Mouse (Mus musculus): ENCODE results near the gene Large2. TPM values are rescaled to one million over a fixed set of nuclear protein-coding genes. Genes with fewer than 3 reads are reported as not detected.

Large2 gene
- polyA plus RNA-seq, 1 experiment from 2014 or later, result 8.7 TPM

- peak overlapping the region; percentile 94 for H3K27ac ChIP-seq (replicated peaks)
- H3K4me1 ChIP-seq (replicated peaks; ENCODE audit: control insufficient read depth, insufficient read depth), result peaks cover 6% of the 10 kb centered on the region; the same call in 1 of the 2 replicates
- ATAC-seq (ENCODE audit: low FRiP score, low TSS enrichment) (no peak), DNase-seq (ENCODE audit: low spot score) (no peak)
- H3K4me2 ChIP-seq (replicated peaks; ENCODE audit: low read depth), result no peak overlapping the region
- no peak overlapping the region for H3K9ac ChIP-seq (ENCODE audit: low read length)
- peaks cover 5% of the 10 kb centered on the region; the same call in 1 of the 2 replicates for H3K36me3 ChIP-seq (ENCODE audit: control insufficient read depth, insufficient read depth, low read length)
- TF ChIP-seq CTCF (IDR thresholded peaks at IDR 0.05; ENCODE audit: low read depth) (no peak), EP300 (optimal IDR thresholded peaks at IDR 0.05) (no peak)
- no peaks in the 10 kb centered on the region for H3K9me3 ChIP-seq (ENCODE audit: control insufficient read depth, low read length)
- H3K27me3 ChIP-seq (ENCODE audit: control insufficient read depth, insufficient read depth, low read length), result no peaks in the 10 kb centered on the region
- 61% methylated on average over 11 of the region's 11 CpGs for WGBS
- H3K4me3 ChIP-seq (ENCODE audit: low read depth, low read length), result no peak overlapping the region
Measured at GRCm38 (mm10) chr2:92373437-92373813, 1.2 kb downstream of the Large2 start.

DNA sequence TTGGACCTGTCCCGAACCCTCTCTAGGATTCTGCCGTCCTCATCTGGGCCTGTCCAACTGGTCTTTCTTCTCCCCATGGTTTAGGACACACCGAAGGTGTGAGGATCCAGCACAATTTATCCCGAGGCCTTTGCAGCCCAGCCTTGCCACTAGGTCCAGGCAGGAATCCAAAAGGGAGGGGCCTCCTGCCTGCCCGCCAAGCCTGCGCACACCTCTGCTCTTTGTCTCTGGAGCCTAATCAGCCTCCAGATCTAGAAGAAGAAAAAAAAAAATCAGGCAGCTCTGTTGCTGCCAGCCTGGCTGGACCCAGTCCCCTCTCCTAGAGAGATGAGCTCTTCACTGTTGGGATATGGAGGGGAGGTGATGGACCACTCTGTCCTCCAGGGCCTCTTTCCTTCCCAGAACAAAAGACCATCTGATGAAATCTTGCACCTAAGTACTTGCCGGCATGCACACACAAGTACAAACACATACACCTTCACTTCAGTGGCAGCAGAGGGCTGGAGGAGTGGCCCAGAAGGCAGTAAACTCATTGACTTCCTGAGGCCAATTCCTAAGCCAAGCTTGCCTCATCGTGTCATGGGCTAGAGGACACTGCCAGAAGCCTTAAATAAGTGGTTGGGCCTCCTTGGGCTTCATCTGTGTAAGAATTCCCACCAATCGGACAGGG, 1.8 kb downstream of the Large2 start:
- ATAC-seq (ENCODE audit: low FRiP score, low TSS enrichment), result no peak
- H3K4me2 ChIP-seq (replicated peaks; ENCODE audit: low read depth), result no peak overlapping the region
- peak overlapping the region; percentile 94 for H3K27ac ChIP-seq (replicated peaks)
- peak; percentile 76 for DNase-seq (ENCODE audit: low spot score)
- H3K36me3 ChIP-seq (ENCODE audit: control insufficient read depth, insufficient read depth, low read length), result peaks cover 3% of the 10 kb centered on the region; the same call in 1 of the 2 replicates
- TF ChIP-seq EP300 (optimal IDR thresholded peaks at IDR 0.05) (no peak), CTCF (IDR thresholded peaks at IDR 0.05; ENCODE audit: low read depth) (no peak)
- no peaks in the 10 kb centered on the region for H3K9me3 ChIP-seq (ENCODE audit: control insufficient read depth, low read length)
- no peak overlapping the region for H3K4me3 ChIP-seq (ENCODE audit: low read depth, low read length)
- no peaks in the 10 kb centered on the region for H3K27me3 ChIP-seq (ENCODE audit: control insufficient read depth, insufficient read depth, low read length)
- peaks cover 6% of the 10 kb centered on the region; the same call in 1 of the 2 replicates for H3K4me1 ChIP-seq (replicated peaks; ENCODE audit: control insufficient read depth, insufficient read depth)
- H3K9ac ChIP-seq (ENCODE audit: low read length), result no peak overlapping the region
- 32% methylated on average over 9 of the region's 9 CpGs for WGBS

DNA sequence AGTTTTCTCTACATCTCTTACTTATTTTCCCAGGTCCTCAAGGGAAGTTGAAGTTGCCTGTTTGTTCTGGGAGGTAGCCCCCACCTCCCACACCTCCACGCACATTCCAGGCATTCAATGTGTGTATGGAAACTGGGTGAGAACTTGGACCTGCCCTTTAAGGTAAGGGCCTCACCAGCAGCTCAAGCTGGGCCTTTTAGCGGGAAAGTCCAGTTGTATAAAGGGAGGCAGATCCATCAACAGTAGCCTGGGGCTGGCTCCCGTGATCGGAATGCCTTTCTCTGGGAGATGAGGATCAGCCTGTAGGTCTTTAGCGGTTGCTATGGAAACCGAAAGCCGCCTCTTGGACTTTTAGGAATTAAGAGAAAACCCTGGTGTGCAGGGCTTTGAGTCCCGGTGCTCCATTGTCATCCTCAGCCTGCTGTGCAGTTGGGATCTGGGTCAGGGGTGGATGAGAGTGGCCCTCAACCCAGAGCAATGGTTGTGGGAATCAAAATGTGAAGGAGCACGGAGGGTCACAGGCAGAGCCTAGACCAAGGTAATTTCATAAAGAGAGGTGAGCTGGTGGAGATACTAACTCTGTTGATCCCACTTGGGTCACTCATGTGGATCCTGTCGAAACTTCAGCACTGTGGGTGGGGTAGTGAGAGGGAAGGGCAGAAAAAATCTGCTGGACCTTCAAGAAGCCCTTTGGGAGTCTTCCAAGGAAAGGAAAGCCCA, 2.5 kb downstream of the Large2 start:
- ATAC-seq (ENCODE audit: low FRiP score, low TSS enrichment) (no peak), DNase-seq (ENCODE audit: low spot score) (no peak)
- H3K9me3 ChIP-seq (ENCODE audit: control insufficient read depth, low read length), result no peaks in the 10 kb centered on the region
- WGBS, result 33% methylated on average over 10 of the region's 10 CpGs
- H3K4me1 ChIP-seq (replicated peaks; ENCODE audit: control insufficient read depth, insufficient read depth), result peaks cover 6% of the 10 kb centered on the region; the same call in 1 of the 2 replicates
- no peaks in the 10 kb centered on the region for H3K27me3 ChIP-seq (ENCODE audit: control insufficient read depth, insufficient read depth, low read length)
- no peak overlapping the region for H3K4me2 ChIP-seq (replicated peaks; ENCODE audit: low read depth)
- H3K4me3 ChIP-seq (ENCODE audit: low read depth, low read length), result no peak overlapping the region
- peak overlapping the region; percentile 94 for H3K27ac ChIP-seq (replicated peaks)
- no peak for TF ChIP-seq CTCF (IDR thresholded peaks at IDR 0.05; ENCODE audit: low read depth)
- TF ChIP-seq EP300 (optimal IDR thresholded peaks at IDR 0.05), result no peak
- 0 out of 2 replicates have a peak overlapping the region, but pooled peaks have one; percentile 8 for H3K9ac ChIP-seq (ENCODE audit: low read length)
- peaks cover 2% of the 10 kb centered on the region; the same call in 1 of the 2 replicates for H3K36me3 ChIP-seq (ENCODE audit: control insufficient read depth, insufficient read depth, low read length)

DNA sequence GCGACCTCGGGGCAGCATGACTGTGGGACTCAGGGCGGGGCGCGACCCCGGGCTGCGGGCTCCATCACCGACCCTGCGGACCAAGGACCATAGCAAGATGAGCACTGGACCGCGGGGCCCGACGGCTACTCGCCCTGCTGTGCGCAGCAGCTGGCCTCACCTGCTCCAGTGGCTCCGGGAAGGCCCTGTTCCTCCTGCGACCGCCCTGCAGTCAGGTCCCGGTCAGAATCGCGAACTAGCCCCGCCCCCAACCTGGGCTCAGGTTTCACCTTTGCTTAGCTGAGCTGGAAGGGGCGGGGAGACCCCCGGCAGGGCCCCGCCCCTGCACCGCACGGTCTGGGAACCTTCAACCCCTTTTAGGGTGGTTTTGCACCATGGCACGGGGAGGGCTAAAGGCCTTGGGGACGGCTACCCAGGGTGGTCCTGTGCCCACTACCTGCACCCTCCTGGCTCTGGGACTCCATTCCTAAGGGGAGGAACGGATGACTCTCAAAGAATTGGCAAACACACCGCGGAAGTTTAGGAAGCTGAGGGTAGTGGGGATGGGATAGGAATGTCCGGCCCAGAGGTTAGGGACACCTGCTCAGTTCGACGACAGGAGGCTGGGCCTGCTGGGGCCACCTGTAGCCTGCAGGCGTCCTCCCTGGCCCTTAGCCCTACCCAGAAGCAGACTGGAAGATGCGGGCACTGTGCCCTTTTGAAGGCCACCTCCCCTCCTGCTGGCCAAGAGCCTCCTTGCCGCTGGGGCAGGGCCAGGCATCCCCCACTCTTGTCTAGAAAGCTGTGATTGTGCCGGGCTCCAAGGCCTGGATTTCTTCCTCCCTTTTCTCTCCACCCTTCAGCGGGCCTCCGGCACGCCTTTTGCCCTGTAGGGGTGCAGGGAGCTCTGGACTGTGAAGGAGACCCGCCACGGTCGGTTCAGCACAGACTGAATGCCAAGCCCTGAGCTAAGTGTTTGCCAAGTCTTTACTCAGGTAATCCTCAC, 3.6 kb downstream of the Large2 start:
- ATAC-seq (ENCODE audit: low FRiP score, low TSS enrichment) (peak; percentile 36), DNase-seq (ENCODE audit: low spot score) (peak; percentile 92)
- Histone ChIP-seq H3K4me1 (replicated peaks; ENCODE audit: control insufficient read depth, insufficient read depth) (peaks cover 6% of the 10 kb centered on the region; the same call in 1 of the 2 replicates), H3K36me3 (ENCODE audit: control insufficient read depth, insufficient read depth, low read length) (no peaks in the 10 kb centered on the region), H3K27ac (replicated peaks) (peak overlapping the region; percentile 94), H3K4me3 (ENCODE audit: low read depth, low read length) (peak overlapping the region; percentile 46), H3K4me2 (replicated peaks; ENCODE audit: low read depth) (peak overlapping the region; percentile 74), H3K9me3 (ENCODE audit: control insufficient read depth, low read length) (no peaks in the 10 kb centered on the region), H3K9ac (ENCODE audit: low read length) (peak overlapping the region; percentile 66), H3K27me3 (ENCODE audit: control insufficient read depth, insufficient read depth, low read length) (no peaks in the 10 kb centered on the region)
- peak; percentile 9; the same call in 1 of the 2 replicates for TF ChIP-seq CTCF (IDR thresholded peaks at IDR 0.05; ENCODE audit: low read depth)
- TF ChIP-seq EP300 (optimal IDR thresholded peaks at IDR 0.05), result no peak
- WGBS, result 4% methylated on average over 43 of the region's 45 CpGs

- Histone ChIP-seq H3K4me1 (replicated peaks; ENCODE audit: control insufficient read depth, insufficient read depth) (peaks cover 2% of the 10 kb centered on the region; the same call in 1 of the 2 replicates), H3K27ac (replicated peaks) (peak overlapping the region; percentile 65), H3K36me3 (ENCODE audit: control insufficient read depth, insufficient read depth, low read length) (no peaks in the 10 kb centered on the region), H3K4me3 (ENCODE audit: low read depth, low read length) (peak overlapping the region; percentile 46), H3K9ac (ENCODE audit: low read length) (peak overlapping the region; percentile 66), H3K27me3 (ENCODE audit: control insufficient read depth, insufficient read depth, low read length) (no peaks in the 10 kb centered on the region), H3K4me2 (replicated peaks; ENCODE audit: low read depth) (peak overlapping the region; percentile 74), H3K9me3 (ENCODE audit: control insufficient read depth, low read length) (no peaks in the 10 kb centered on the region)
- ATAC-seq (ENCODE audit: low FRiP score, low TSS enrichment) (no peak), DNase-seq (ENCODE audit: low spot score) (no peak)
- TF ChIP-seq EP300 (optimal IDR thresholded peaks at IDR 0.05), result no peak
- no peak for TF ChIP-seq CTCF (IDR thresholded peaks at IDR 0.05; ENCODE audit: low read depth)
- WGBS, result 12% methylated on average over 17 of the region's 19 CpGs
Measured at GRCm38 (mm10) chr2:92370375-92370774, 4.3 kb downstream of the Large2 start.
